Mouse (Mus musculus): ENCODE results near the gene Zic1. TPM values are rescaled to one million over a fixed set of nuclear protein-coding genes. Genes with fewer than 3 reads are reported as not detected.

The Zic1 gene
- polyA plus RNA-seq, 1 experiment from 2014 or later: not detected

- no peaks in the 10 kb centered on the region for H3K9me3 ChIP-seq (ENCODE audit: control insufficient read depth, low read length)
- DNase-seq (ENCODE audit: low spot score) (no peak), ATAC-seq (ENCODE audit: low FRiP score, low TSS enrichment) (no peak)
These were observed 5.2 kb downstream of the Zic1 start for GRCm38 (mm10) chr9:91360151-91361032.

GRCm38 (mm10) chr9:91358851-91359687, 6.5 kb downstream of the Zic1 start:
- H3K9me3 ChIP-seq (ENCODE audit: control insufficient read depth, low read length): no peaks in the 10 kb centered on the region
- WGBS: 9% methylated on average over 10 of the region's 10 CpGs
- H3K27me3 ChIP-seq (ENCODE audit: control insufficient read depth, insufficient read depth, low read length): peaks cover 32% of the 10 kb centered on the region
- no peak for DNase-seq (ENCODE audit: low spot score)
- no peak overlapping the region for H3K27ac ChIP-seq (replicated peaks)
- no peak for ATAC-seq (ENCODE audit: low FRiP score, low TSS enrichment)
- H3K4me3 ChIP-seq (ENCODE audit: low read depth, low read length): no peak overlapping the region
- H3K4me2 ChIP-seq (replicated peaks; ENCODE audit: low read depth): no peak overlapping the region
- H3K4me1 ChIP-seq (replicated peaks; ENCODE audit: control insufficient read depth, insufficient read depth): no peaks in the 10 kb centered on the region
- H3K36me3 ChIP-seq (ENCODE audit: control insufficient read depth, insufficient read depth, low read length): no peaks in the 10 kb centered on the region
- TF ChIP-seq CTCF (IDR thresholded peaks at IDR 0.05; ENCODE audit: low read depth): no peak
- no peak for TF ChIP-seq EP300 (optimal IDR thresholded peaks at IDR 0.05)
- no peak overlapping the region for H3K9ac ChIP-seq (ENCODE audit: low read length)

More at GRCm38 (mm10) chr9:91360151-91361032, 5.2 kb downstream of the Zic1 start:
- no peak overlapping the region for H3K4me3 ChIP-seq (ENCODE audit: low read depth, low read length)
- H3K9ac ChIP-seq (ENCODE audit: low read length): no peak overlapping the region
- no peaks in the 10 kb centered on the region for H3K36me3 ChIP-seq (ENCODE audit: control insufficient read depth, insufficient read depth, low read length)
- H3K27ac ChIP-seq (replicated peaks): no peak overlapping the region
- 8% methylated on average over 21 of the region's 21 CpGs for WGBS
- no peak overlapping the region for H3K4me2 ChIP-seq (replicated peaks; ENCODE audit: low read depth)
- H3K4me1 ChIP-seq (replicated peaks; ENCODE audit: control insufficient read depth, insufficient read depth): no peaks in the 10 kb centered on the region; the same call in 1 of the 2 replicates
- peaks cover 35% of the 10 kb centered on the region for H3K27me3 ChIP-seq (ENCODE audit: control insufficient read depth, insufficient read depth, low read length)
- TF ChIP-seq CTCF (IDR thresholded peaks at IDR 0.05; ENCODE audit: low read depth) (no peak), EP300 (optimal IDR thresholded peaks at IDR 0.05) (no peak)

GRCm38 (mm10) chr9:91357321-91357720, 8.3 kb downstream of the Zic1 start:
- DNase-seq (ENCODE audit: low spot score): no peak
- no peaks in the 10 kb centered on the region for H3K36me3 ChIP-seq (ENCODE audit: control insufficient read depth, insufficient read depth, low read length)
- H3K27me3 ChIP-seq (ENCODE audit: control insufficient read depth, insufficient read depth, low read length): peaks cover 32% of the 10 kb centered on the region
- H3K9ac ChIP-seq (ENCODE audit: low read length): no peak overlapping the region
- no peak overlapping the region for H3K4me2 ChIP-seq (replicated peaks; ENCODE audit: low read depth)
- 10% methylated on average over 3 of the region's 3 CpGs for WGBS
- no peaks in the 10 kb centered on the region for H3K9me3 ChIP-seq (ENCODE audit: control insufficient read depth, low read length)
- ATAC-seq (ENCODE audit: low FRiP score, low TSS enrichment): no peak
- H3K4me3 ChIP-seq (ENCODE audit: low read depth, low read length): no peak overlapping the region
- TF ChIP-seq EP300 (optimal IDR thresholded peaks at IDR 0.05) (no peak), CTCF (IDR thresholded peaks at IDR 0.05; ENCODE audit: low read depth) (no peak)
- H3K27ac ChIP-seq (replicated peaks): no peak overlapping the region
- H3K4me1 ChIP-seq (replicated peaks; ENCODE audit: control insufficient read depth, insufficient read depth): no peaks in the 10 kb centered on the region

DNA sequence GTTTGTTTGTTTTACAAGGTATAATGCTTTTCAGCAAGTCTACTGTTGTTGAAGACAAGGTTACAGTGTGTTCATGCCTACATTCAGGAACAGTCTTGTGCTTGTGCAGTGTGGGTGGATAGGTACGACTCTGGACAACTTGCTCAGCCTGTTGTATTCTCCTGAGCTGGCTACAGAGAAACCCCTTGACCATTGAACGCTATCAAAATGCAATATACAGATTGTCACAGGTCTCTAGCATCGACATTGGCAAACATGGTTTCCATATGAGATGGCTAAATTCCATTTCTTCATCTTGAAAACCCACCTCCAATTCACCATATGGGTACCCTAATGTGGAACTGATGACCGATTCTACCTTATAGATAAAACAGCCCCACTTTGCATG, 9.3 kb downstream of the Zic1 start:
- Histone ChIP-seq H3K36me3 (ENCODE audit: control insufficient read depth, insufficient read depth, low read length) (no peaks in the 10 kb centered on the region), H3K4me2 (replicated peaks; ENCODE audit: low read depth) (no peak overlapping the region), H3K9me3 (ENCODE audit: control insufficient read depth, low read length) (no peaks in the 10 kb centered on the region), H3K27ac (replicated peaks) (no peak overlapping the region), H3K4me1 (replicated peaks; ENCODE audit: control insufficient read depth, insufficient read depth) (no peaks in the 10 kb centered on the region), H3K27me3 (ENCODE audit: control insufficient read depth, insufficient read depth, low read length) (peaks cover 26% of the 10 kb centered on the region; the same call in 1 of the 2 replicates), H3K9ac (ENCODE audit: low read length) (no peak overlapping the region), H3K4me3 (ENCODE audit: low read depth, low read length) (no peak overlapping the region)
- DNase-seq (ENCODE audit: low spot score) (no peak), ATAC-seq (ENCODE audit: low FRiP score, low TSS enrichment) (no peak)
- no peak for TF ChIP-seq CTCF (IDR thresholded peaks at IDR 0.05; ENCODE audit: low read depth)
- TF ChIP-seq EP300 (optimal IDR thresholded peaks at IDR 0.05): no peak
- WGBS: 13% methylated on average over 4 of the region's 4 CpGs

GRCm38 (mm10) chr9:91355629-91356352, 9.8 kb downstream of the Zic1 start:
- no peaks in the 10 kb centered on the region for H3K36me3 ChIP-seq (ENCODE audit: control insufficient read depth, insufficient read depth, low read length)
- H3K9me3 ChIP-seq (ENCODE audit: control insufficient read depth, low read length): no peaks in the 10 kb centered on the region
- 0 out of 2 replicates have a peak overlapping the region, but pooled peaks have one; percentile 11 for H3K4me2 ChIP-seq (replicated peaks; ENCODE audit: low read depth)
- no peak overlapping the region for H3K9ac ChIP-seq (ENCODE audit: low read length)
- no peak for TF ChIP-seq EP300 (optimal IDR thresholded peaks at IDR 0.05)
- no peak for TF ChIP-seq CTCF (IDR thresholded peaks at IDR 0.05; ENCODE audit: low read depth)
- WGBS: 1% methylated on average over 32 of the region's 35 CpGs
- no peak overlapping the region for H3K4me3 ChIP-seq (ENCODE audit: low read depth, low read length)
- no peak overlapping the region for H3K27ac ChIP-seq (replicated peaks)
- H3K27me3 ChIP-seq (ENCODE audit: control insufficient read depth, insufficient read depth, low read length): peaks cover 31% of the 10 kb centered on the region
- H3K4me1 ChIP-seq (replicated peaks; ENCODE audit: control insufficient read depth, insufficient read depth): no peaks in the 10 kb centered on the region
- no peak for ATAC-seq (ENCODE audit: low FRiP score, low TSS enrichment)
- no peak for DNase-seq (ENCODE audit: low spot score)

Data from stomach, postnatal 0 days (tissue).